Mouse (Mus musculus) C2C12 (cell line): ENCODE data around the gene Mmrn2.

ENCODE experiments used
- CTCF ChIP-seq: IDR thresholded peaks from one replicate; pipeline ENCODE4 v1.5.1; 2011; ENCODE audit not compliant: control insufficient read depth, insufficient read depth, insufficient read length
- MAX ChIP-seq: IDR thresholded peaks from one replicate; pipeline ENCODE4 v1.6.1; 2011; ENCODE audit warnings: mild to moderate bottlenecking, control low read depth

- TF ChIP-seq CTCF (no peak), MAX (no peak)
Measured at GRCm38 (mm10) chr14:34354456-34354855, 20.8 kb upstream of the Mmrn2 start.
